Comparison of ENCODE assay signal across 9 mouse cellular contexts in genomic region chr11:96992722-96993311, GRCm38 (mm10). TPM values are rescaled to one million over a fixed set of nuclear protein-coding genes. Genes with fewer than 3 reads are reported as not detected.
DNase-seq lines count a peak whose midpoint lies in the region; ATAC-seq lines count a peak whose summit lies in the region.
"Had no signal": no experiment of that assay in that cellular context is flagged by ENCODE, and none has a peak within 500 bp of the region (broad histone marks: within the 10 kb centered on the region; RNA-seq: fewer than 3 reads in every experiment).

No protein-coding gene starts in this region.

- H3K4me1 ChIP-seq in kidney, embryonic 14.5 days (ENCODE audit: control insufficient read depth, insufficient read depth, low read length): peaks cover 40% of the 10 kb centered on the region
- H3K4me1 ChIP-seq in embryonic facial prominence, embryonic 13.5 days: peaks cover 26% of the 10 kb centered on the region

- peaks cover 8% of the 10 kb centered on the region; the same call in 1 of the 2 replicates for H3K27me3 ChIP-seq in kidney, embryonic 14.5 days (ENCODE audit: control insufficient read depth, insufficient read depth, low read length)
- H3K27me3 ChIP-seq in embryonic facial prominence, embryonic 13.5 days: peaks cover 53% of the 10 kb centered on the region

- no peak overlapping the region for H3K4me3 ChIP-seq in kidney, embryonic 14.5 days (ENCODE audit: low read length)
- H3K4me3 ChIP-seq in embryonic facial prominence, embryonic 13.5 days: no peak overlapping the region

- WGBS in kidney, embryonic 14.5 days: 10% methylated on average over 7 of the region's 8 CpGs
- 26% methylated on average over 8 of the region's 8 CpGs for WGBS in embryonic facial prominence, embryonic 13.5 days

- DNase-seq in kidney, postnatal 10 days: no peak
- DNase-seq in spleen, postnatal 4 days (ENCODE audit: low spot score in 2 of 2): no peak
- DNase-seq in urinary bladder, postnatal 10 days (ENCODE audit: low spot score): no peak

- 0 out of 2 replicates have a peak overlapping the region, but pooled peaks have one; percentile 5 for H3K9ac ChIP-seq in kidney, embryonic 14.5 days (ENCODE audit: low read depth, low read length)
- 0 out of 2 replicates have a peak overlapping the region, but pooled peaks have one; percentile 27 for H3K9ac ChIP-seq in embryonic facial prominence, embryonic 13.5 days

- no peaks in the 10 kb centered on the region for H3K9me3 ChIP-seq in kidney, embryonic 14.5 days (ENCODE audit: control insufficient read depth, low read length)
- no peaks in the 10 kb centered on the region for H3K9me3 ChIP-seq in embryonic facial prominence, embryonic 13.5 days

- H3K27ac ChIP-seq in kidney, embryonic 14.5 days (ENCODE audit: low read depth, low read length): peak overlapping the region; percentile 75
- H3K27ac ChIP-seq in embryonic facial prominence, embryonic 13.5 days: no peak overlapping the region
- H3K27ac ChIP-seq: macrophage had no signal

- no peaks in the 10 kb centered on the region for H3K36me3 ChIP-seq in kidney, embryonic 14.5 days (ENCODE audit: control insufficient read depth, insufficient read depth, low read length)
- H3K36me3 ChIP-seq in embryonic facial prominence, embryonic 13.5 days: no peaks in the 10 kb centered on the region

- no peak overlapping the region for H3K4me2 ChIP-seq in kidney, embryonic 14.5 days (replicated peaks; ENCODE audit: low read depth, low read length)
- H3K4me2 ChIP-seq in embryonic facial prominence, embryonic 13.5 days: no peak overlapping the region

- ATAC-seq in kidney, embryonic 14.5 days (ENCODE audit: low FRiP score, low TSS enrichment): peak; percentile 70
- ATAC-seq in CD4-positive, CD25-positive, alpha-beta regulatory T cell, adult 4 months: peak; percentile 6
- ATAC-seq in embryonic facial prominence, embryonic 13.5 days (ENCODE audit: insufficient number of reproducible peaks, insufficient read depth, low FRiP score, low TSS enrichment, low read depth): no peak; the same call in 1 of the 2 replicates
- ATAC-seq in megakaryocyte-erythroid progenitor cell, adult 5-6 weeks (replicated peaks; ENCODE audit: low FRiP score, low TSS enrichment, poor library complexity, severe bottlenecking): peak; percentile 66
- no peak for ATAC-seq in cerebellum, adult (ENCODE audit: insufficient number of reproducible peaks, low FRiP score, low TSS enrichment)

RNA-seq across cellular contexts. Expression of gene Sp2, which starts 10.1 kb away (rescaled TPM):
- polyA plus RNA-seq in kidney, embryonic 14.5 days (2014; fragmentation: Nextera tagmentation; extraction: Ambion mirVana): 13.3 and 23.9 TPM in 2 replicates
- 10 to 100 TPM; 19.5 to 22.9 TPM for polyA plus RNA-seq in CD4-positive, CD25-positive, alpha-beta regulatory T cell, adult 4 months (2017; shearing (Covaris generic))
- 15.9 and 18.0 TPM in 2 replicates for polyA plus RNA-seq in embryonic facial prominence, embryonic 13.5 days (2015; fragmentation: Nextera tagmentation; extraction: Ambion mirVana)
- total RNA-seq in megakaryocyte-erythroid progenitor cell, adult 5-6 weeks (2014; fragmentation: Nextera tagmentation): 15.5 and 16.1 TPM in 2 replicates
- total RNA-seq in megakaryocyte-erythroid progenitor cell, adult 5-6 weeks (2017): 2.4 and 4.8 TPM in 2 replicates

RNA-seq across cellular contexts. Expression of gene Sp6, which starts 20.4 kb away (rescaled TPM):
- 0.57 and 0.60 TPM in 2 replicates for polyA plus RNA-seq in kidney, embryonic 14.5 days (2014; fragmentation: Nextera tagmentation; extraction: Ambion mirVana)
- polyA plus RNA-seq in CD4-positive, CD25-positive, alpha-beta regulatory T cell, adult 4 months (2017; shearing (Covaris generic)): 1 to 10 TPM; 1.7 to 3.0 TPM
- polyA plus RNA-seq in embryonic facial prominence, embryonic 13.5 days (2015; fragmentation: Nextera tagmentation; extraction: Ambion mirVana): 2.1 and 3.3 TPM in 2 replicates
- total RNA-seq in megakaryocyte-erythroid progenitor cell, adult 5-6 weeks (2014; fragmentation: Nextera tagmentation): 0.28 TPM in 1 of 2 replicates, not detected in the other
- total RNA-seq in megakaryocyte-erythroid progenitor cell, adult 5-6 weeks (2017): 0.38 TPM in 1 of 2 replicates, not detected in the other
- polyA plus RNA-seq: macrophage had no signal

RNA-seq across cellular contexts. Expression of gene Scrn2, which starts 36.9 kb away (rescaled TPM):
- 24.4 and 29.9 TPM in 2 replicates for polyA plus RNA-seq in kidney, embryonic 14.5 days (2014; fragmentation: Nextera tagmentation; extraction: Ambion mirVana)
- polyA plus RNA-seq in CD4-positive, CD25-positive, alpha-beta regulatory T cell, adult 4 months (2017; shearing (Covaris generic)): 10 to 100 TPM in 1 of 2 experiments, 1 to 10 TPM in 1; 7.3 to 14.8 TPM
- polyA plus RNA-seq in embryonic facial prominence, embryonic 13.5 days (2015; fragmentation: Nextera tagmentation; extraction: Ambion mirVana): 25.0 and 30.6 TPM in 2 replicates
- total RNA-seq in megakaryocyte-erythroid progenitor cell, adult 5-6 weeks (2014; fragmentation: Nextera tagmentation): 12.4 and 17.7 TPM in 2 replicates
- 26.1 and 32.6 TPM in 2 replicates for total RNA-seq in megakaryocyte-erythroid progenitor cell, adult 5-6 weeks (2017)

RNA-seq across cellular contexts. Expression of gene Lrrc46, which starts 48.4 kb away (rescaled TPM):
- polyA plus RNA-seq in kidney, embryonic 14.5 days (2014; fragmentation: Nextera tagmentation; extraction: Ambion mirVana): 1.6 and 1.7 TPM in 2 replicates
- not detected for polyA plus RNA-seq in CD4-positive, CD25-positive, alpha-beta regulatory T cell, adult 4 months (2017; shearing (Covaris generic))
- 0.72 and 1.5 TPM in 2 replicates for polyA plus RNA-seq in embryonic facial prominence, embryonic 13.5 days (2015; fragmentation: Nextera tagmentation; extraction: Ambion mirVana)
- total RNA-seq in megakaryocyte-erythroid progenitor cell, adult 5-6 weeks (2014; fragmentation: Nextera tagmentation): 1.7 TPM in 1 of 2 replicates, not detected in the other
- total RNA-seq in megakaryocyte-erythroid progenitor cell, adult 5-6 weeks (2017): 0.11 TPM in 1 of 2 replicates, not detected in the other

RNA-seq across cellular contexts. Expression of gene Mrpl10, which starts 48.5 kb away (rescaled TPM):
- polyA plus RNA-seq in kidney, embryonic 14.5 days (2014; fragmentation: Nextera tagmentation; extraction: Ambion mirVana): 89.4 and 99.6 TPM in 2 replicates
- polyA plus RNA-seq in CD4-positive, CD25-positive, alpha-beta regulatory T cell, adult 4 months (2017; shearing (Covaris generic)): 10 to 100 TPM; 60.9 to 82.9 TPM
- 82.0 and 82.7 TPM in 2 replicates for polyA plus RNA-seq in embryonic facial prominence, embryonic 13.5 days (2015; fragmentation: Nextera tagmentation; extraction: Ambion mirVana)
- 38.6 and 49.6 TPM in 2 replicates for total RNA-seq in megakaryocyte-erythroid progenitor cell, adult 5-6 weeks (2014; fragmentation: Nextera tagmentation)
- total RNA-seq in megakaryocyte-erythroid progenitor cell, adult 5-6 weeks (2017): 23.6 and 24.8 TPM in 2 replicates

Comparison
In these comparisons a context has a peak if more than half of its experiments do, and no peak if none do; other contexts are left out.
1. ATAC-seq: peak in kidney, embryonic 14.5 days (single experiment), CD4-positive, CD25-positive, alpha-beta regulatory T cell, adult 4 months (single experiment) and megakaryocyte-erythroid progenitor cell, adult 5-6 weeks (single experiment); none in embryonic facial prominence, embryonic 13.5 days (single experiment) and cerebellum, adult (single experiment).